9 mouse cellular contexts compared by ENCODE assay signal in genomic region chr1:191421426-191421999, GRCm38 (mm10). TPM values are rescaled to one million over a fixed set of nuclear protein-coding genes. Genes with fewer than 3 reads are reported as not detected.
A peak's percentile ranks its signal among the peaks of the same experiment; 100 is the strongest.
DNase-seq lines count a peak whose midpoint lies in the region; ATAC-seq lines count a peak whose summit lies in the region.
"Had no signal": no experiment of that assay in that cellular context is flagged by ENCODE, and none has a peak within 500 bp of the region (broad histone marks: within the 10 kb centered on the region; RNA-seq: fewer than 3 reads in every experiment).

No protein-coding gene starts in this region.

- H3K4me1 ChIP-seq in heart, embryonic 12.5 days (replicated peaks), result peaks cover 60% of the 10 kb centered on the region
- H3K4me1 ChIP-seq in brown adipose tissue, adult 24 weeks (ENCODE audit: control insufficient read depth, insufficient read depth, insufficient read length, low read length), result peaks cover 19% of the 10 kb centered on the region
- H3K4me1 ChIP-seq in forebrain, embryonic 15.5 days, result no peaks in the 10 kb centered on the region
- no peaks in the 10 kb centered on the region for H3K4me1 ChIP-seq in midbrain, embryonic 13.5 days (replicated peaks)

- no peak overlapping the region for H3K9ac ChIP-seq in heart, embryonic 12.5 days
- H3K9ac ChIP-seq in forebrain, embryonic 15.5 days (replicated peaks), result no peak overlapping the region
- no peak overlapping the region for H3K9ac ChIP-seq in midbrain, embryonic 13.5 days (replicated peaks)

- no peak for ATAC-seq in heart, embryonic 12.5 days (ENCODE audit: insufficient number of reproducible peaks, low FRiP score)
- no peak for ATAC-seq in forebrain, embryonic 15.5 days (replicated peaks)
- ATAC-seq in midbrain, embryonic 13.5 days, result no peak

- H3K79me2 ChIP-seq in macrophage (ENCODE audit: inconsistent target), result no peaks in the 10 kb centered on the region

- no peaks in the 10 kb centered on the region for H3K27me3 ChIP-seq in heart, embryonic 12.5 days (replicated peaks)
- H3K27me3 ChIP-seq in forebrain, embryonic 15.5 days, result no peaks in the 10 kb centered on the region
- H3K27me3 ChIP-seq in midbrain, embryonic 13.5 days, result no peaks in the 10 kb centered on the region

- peak overlapping the region; percentile 95; the same call in 1 of the 2 replicates for H3K27ac ChIP-seq in heart, embryonic 12.5 days (ENCODE audit: poor library complexity, severe bottlenecking)
- peak overlapping the region; percentile 95 for H3K27ac ChIP-seq in brown adipose tissue, adult 24 weeks (replicated peaks; ENCODE audit: low read depth, low read length)
- H3K27ac ChIP-seq in macrophage, result peak overlapping the region; percentile 63
- H3K27ac ChIP-seq in forebrain, embryonic 15.5 days (replicated peaks), result no peak overlapping the region
- H3K27ac ChIP-seq in midbrain, embryonic 13.5 days, result no peak overlapping the region

- no peak overlapping the region for H3K4me2 ChIP-seq in heart, embryonic 12.5 days
- no peak overlapping the region for H3K4me2 ChIP-seq in forebrain, embryonic 15.5 days (replicated peaks)
- no peak overlapping the region for H3K4me2 ChIP-seq in midbrain, embryonic 13.5 days (replicated peaks)

- WGBS in heart, embryonic 12.5 days, result 53% methylated on average over 1 of the region's 1 CpGs
- WGBS in macrophage (ENCODE audit: missing documents), result 0% methylated on average over 1 of the region's 1 CpGs
- 63% methylated on average over 1 of the region's 1 CpGs for WGBS in forebrain, embryonic 15.5 days
- WGBS in midbrain, embryonic 13.5 days, result 83% methylated on average over 1 of the region's 1 CpGs

- no peaks in the 10 kb centered on the region for H3K36me3 ChIP-seq in heart, embryonic 12.5 days
- no peaks in the 10 kb centered on the region for H3K36me3 ChIP-seq in macrophage (ENCODE audit: inconsistent target)
- no peaks in the 10 kb centered on the region for H3K36me3 ChIP-seq in forebrain, embryonic 15.5 days
- no peaks in the 10 kb centered on the region for H3K36me3 ChIP-seq in midbrain, embryonic 13.5 days

- H3K9me3 ChIP-seq in heart, embryonic 12.5 days (replicated peaks), result no peaks in the 10 kb centered on the region
- no peaks in the 10 kb centered on the region for H3K9me3 ChIP-seq in forebrain, embryonic 15.5 days
- H3K9me3 ChIP-seq in midbrain, embryonic 13.5 days, result no peaks in the 10 kb centered on the region

- H3K4me3 ChIP-seq in heart, embryonic 12.5 days, result no peak overlapping the region
- no peak overlapping the region for H3K4me3 ChIP-seq in brown adipose tissue, adult 24 weeks (ENCODE audit: insufficient read depth, low read depth, low read length)
- no peak overlapping the region for H3K4me3 ChIP-seq in macrophage (ENCODE audit: inconsistent target)
- no peak overlapping the region for H3K4me3 ChIP-seq in forebrain, embryonic 15.5 days
- no peak overlapping the region for H3K4me3 ChIP-seq in midbrain, embryonic 13.5 days (replicated peaks)
- H3K4me3 ChIP-seq: myocyte had no signal

- DNase-seq in heart, adult 9 months (ENCODE audit: low spot score in 2 of 2), result no peak
- peak; percentile 33 for DNase-seq in CD4-positive, CD25-positive, alpha-beta regulatory T cell, adult 2 months (ENCODE audit: low read depth, low spot score)
- DNase-seq in right cerebral cortex, postnatal 10 days (ENCODE audit: low spot score in 2 of 2), result no peak

RNA-seq across cellular contexts. Expression of gene Ppp2r5a, which starts 18.4 kb away (rescaled TPM):
- polyA plus RNA-seq in heart, embryonic 12.5 days (2016; fragmentation: Nextera tagmentation; extraction: Ambion mirVana), result 43.0 and 45.6 TPM in 2 replicates
- 895 and 923 TPM in 2 replicates for polyA plus RNA-seq in brown adipose tissue, adult 24 weeks (2012; ENCODE audit: insufficient read depth, insufficient read length, missing spikeins)
- total RNA-seq in macrophage (2018; cell fraction: chromatin; rRNA removed), result 100 to 1,000 TPM in 25 of 26 experiments, 10 to 100 TPM in 1; 99.9 to 459 (median 169) TPM
- 100 to 1,000 TPM in 1 of 26 experiments, 10 to 100 TPM in 25; 72.7 to 106 (median 79.1) TPM for total RNA-seq in macrophage (2018; cell fraction: cytosol; rRNA removed)
- total RNA-seq in macrophage (2018; cell fraction: nucleus; rRNA removed), result 100 to 1,000 TPM in 25 of 26 experiments, 10 to 100 TPM in 1; 97.9 to 479 (median 143) TPM
- polyA plus RNA-seq in macrophage (2018), result 61.7 to 74.4 TPM (median 71.0 TPM) in 3 replicates
- polyA plus RNA-seq in forebrain, embryonic 15.5 days (2015; fragmentation: Nextera tagmentation; extraction: Ambion mirVana), result 10.5 and 10.6 TPM in 2 replicates
- 6.3 and 7.3 TPM in 2 replicates for polyA plus RNA-seq in midbrain, embryonic 13.5 days (2015; fragmentation: Nextera tagmentation; extraction: Ambion mirVana)

Comparison
In these comparisons a context has a peak if more than half of its experiments do, and no peak if none do; other contexts are left out.
1. H3K27ac ChIP-seq: peak in heart, embryonic 12.5 days (single experiment), brown adipose tissue, adult 24 weeks (single experiment) and macrophage (single experiment); none in forebrain, embryonic 15.5 days (single experiment) and midbrain, embryonic 13.5 days (single experiment).
2. RNA of gene Ppp2r5a, which starts 18.4 kb away (polyA plus RNA-seq): 895 to 923 TPM in brown adipose tissue, adult 24 weeks; 61.7 to 74.4 TPM in macrophage, 43.0 to 45.6 TPM in heart, embryonic 12.5 days, 10.5 to 10.6 TPM in forebrain, embryonic 15.5 days and 6.3 to 7.3 TPM in midbrain, embryonic 13.5 days; every median in the first group is over 10 times any median in the second.